Mouse (Mus musculus): Measurements from ENCODE around the gene Rfpl4b. TPM values are rescaled to one million over a fixed set of nuclear protein-coding genes. Genes with fewer than 3 reads are reported as not detected.
"Not testable (repeated sequence)": the region's sequence is repeated elsewhere in the genome, so short reads cannot be mapped to it uniquely, and the experiment has no call there.

Rfpl4b gene
- polyA plus RNA-seq (2016; fragmentation: Nextera tagmentation; extraction: Ambion mirVana): not detected in 2 replicates

GRCm38 (mm10) chr10:38821679-38822078 lies at the start of gene Rfpl4b:
Gene Rfpl4b, minus strand, starts transcription at chr10:38821779.
- Histone ChIP-seq H3K27ac (no peak within 1 kb of the TSS), H3K4me2 (no peak within 1 kb of the TSS), H3K9me3 (peaks cover 14% of the 10 kb centered on the region), H3K9ac (replicated peaks) (no peak within 1 kb of the TSS), H3K27me3 (no peaks in the 10 kb centered on the region), H3K36me3 (no peaks in the 10 kb centered on the region), H3K4me3 (replicated peaks) (no peak within 1 kb of the TSS), H3K4me1 (replicated peaks) (no peaks in the 10 kb centered on the region)
- no peak for ATAC-seq (ENCODE audit: insufficient number of reproducible peaks, insufficient read depth, low FRiP score, low TSS enrichment, low read depth)
- 89% methylated on average over 3 of the region's 3 CpGs for WGBS

DNA sequence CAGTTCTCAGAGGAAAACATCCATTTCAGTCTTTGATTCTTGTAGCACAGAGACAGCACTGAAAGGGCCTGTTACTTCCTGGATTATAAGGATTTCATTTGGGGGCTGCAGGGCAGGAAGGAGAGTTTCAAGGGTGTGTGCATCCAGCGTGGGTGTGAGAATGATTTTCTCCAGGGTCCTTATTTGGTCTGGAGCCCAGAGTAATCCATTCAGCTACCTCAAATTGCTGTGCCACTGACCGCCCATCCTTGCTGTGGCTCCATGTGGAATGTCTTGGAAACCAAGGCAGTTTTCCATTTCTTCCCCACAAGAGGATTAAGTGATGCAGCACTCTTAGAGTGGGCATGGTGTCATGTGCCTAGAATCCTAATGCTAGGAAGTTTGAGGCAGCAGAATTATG lies 33.6 kb upstream of the Rfpl4b start:
- Histone ChIP-seq H3K9ac (replicated peaks) (no peak overlapping the region), H3K4me2 (no peak overlapping the region), H3K9me3 (no peaks in the 10 kb centered on the region), H3K4me1 (replicated peaks) (peaks cover 7% of the 10 kb centered on the region; the same call in 1 of the 2 replicates), H3K4me3 (replicated peaks) (no peak overlapping the region), H3K27me3 (no peaks in the 10 kb centered on the region), H3K27ac (no peak overlapping the region), H3K36me3 (no peaks in the 10 kb centered on the region)
- no peak for ATAC-seq (ENCODE audit: insufficient number of reproducible peaks, insufficient read depth, low FRiP score, low TSS enrichment, low read depth)
- 47% methylated on average over 2 of the region's 2 CpGs for WGBS

DNA sequence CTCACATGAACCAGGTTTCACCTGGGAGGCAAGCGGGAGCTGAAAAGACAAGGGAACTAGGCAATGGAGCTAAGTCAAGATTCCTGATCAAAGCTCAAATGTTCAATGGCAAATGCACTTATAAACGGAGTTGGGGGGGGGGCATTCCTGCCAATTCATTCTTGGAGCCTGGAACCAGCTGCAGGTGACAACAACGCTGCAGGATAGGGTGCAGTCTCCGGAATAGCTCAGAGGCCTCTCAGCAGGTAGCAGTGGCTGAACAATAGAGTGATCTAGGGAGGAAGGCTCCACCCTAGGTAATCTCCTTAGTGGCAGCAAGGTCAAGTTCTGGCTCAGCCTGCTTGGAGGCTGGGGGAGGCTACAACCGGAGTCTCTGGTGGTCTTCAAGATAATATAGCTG lies 28.4 kb upstream of the Rfpl4b start:
- not testable (repeated sequence) for H3K9ac ChIP-seq (replicated peaks); H3K27ac ChIP-seq; H3K9me3 ChIP-seq; ATAC-seq (ENCODE audit: insufficient number of reproducible peaks, insufficient read depth, low FRiP score, low TSS enrichment, low read depth); H3K27me3 ChIP-seq; H3K4me1 ChIP-seq (replicated peaks); H3K4me3 ChIP-seq (replicated peaks); H3K36me3 ChIP-seq; H3K4me2 ChIP-seq
- WGBS: 62% methylated on average over 5 of the region's 5 CpGs

- no peak overlapping the region for H3K4me3 ChIP-seq (replicated peaks)
- H3K9ac ChIP-seq (replicated peaks): no peak overlapping the region
- WGBS: 12% methylated on average over 8 of the region's 8 CpGs
- no peak for ATAC-seq (ENCODE audit: insufficient number of reproducible peaks, insufficient read depth, low FRiP score, low TSS enrichment, low read depth)
- H3K36me3 ChIP-seq: no peaks in the 10 kb centered on the region
- H3K27ac ChIP-seq: no peak overlapping the region
- H3K27me3 ChIP-seq: no peaks in the 10 kb centered on the region
- no peak overlapping the region for H3K4me2 ChIP-seq
- no peaks in the 10 kb centered on the region for H3K4me1 ChIP-seq (replicated peaks)
- H3K9me3 ChIP-seq: 0 out of 2 replicates have a peak, but pooled peaks cover 3% of the 10 kb centered on the region
Measured at GRCm38 (mm10) chr10:38848884-38849499, 27.4 kb upstream of the Rfpl4b start.

- Histone ChIP-seq H3K4me1 (replicated peaks) (no peaks in the 10 kb centered on the region), H3K4me3 (replicated peaks) (no peak overlapping the region), H3K27ac (no peak overlapping the region), H3K9me3 (0 out of 2 replicates have a peak, but pooled peaks cover 3% of the 10 kb centered on the region), H3K27me3 (no peaks in the 10 kb centered on the region), H3K9ac (replicated peaks) (no peak overlapping the region), H3K4me2 (no peak overlapping the region), H3K36me3 (no peaks in the 10 kb centered on the region)
- 79% methylated on average over 4 of the region's 4 CpGs for WGBS
- ATAC-seq (ENCODE audit: insufficient number of reproducible peaks, insufficient read depth, low FRiP score, low TSS enrichment, low read depth): no peak
Measured at GRCm38 (mm10) chr10:38848231-38848630, 26.7 kb upstream of the Rfpl4b start.

- peaks cover 20% of the 10 kb centered on the region for H3K9me3 ChIP-seq
- no peak overlapping the region for H3K4me3 ChIP-seq (replicated peaks)
- no peak overlapping the region for H3K9ac ChIP-seq (replicated peaks)
- no peak overlapping the region for H3K4me2 ChIP-seq
- no peaks in the 10 kb centered on the region for H3K36me3 ChIP-seq
- WGBS: 26% methylated on average over 1 of the region's 1 CpGs
- no peaks in the 10 kb centered on the region for H3K4me1 ChIP-seq (replicated peaks)
- H3K27ac ChIP-seq: peak overlapping the region; percentile 62
- ATAC-seq (ENCODE audit: insufficient number of reproducible peaks, insufficient read depth, low FRiP score, low TSS enrichment, low read depth): no peak
- H3K27me3 ChIP-seq: no peaks in the 10 kb centered on the region
Measured at GRCm38 (mm10) chr10:38823741-38824140, 2.2 kb upstream of the Rfpl4b start.

DNA sequence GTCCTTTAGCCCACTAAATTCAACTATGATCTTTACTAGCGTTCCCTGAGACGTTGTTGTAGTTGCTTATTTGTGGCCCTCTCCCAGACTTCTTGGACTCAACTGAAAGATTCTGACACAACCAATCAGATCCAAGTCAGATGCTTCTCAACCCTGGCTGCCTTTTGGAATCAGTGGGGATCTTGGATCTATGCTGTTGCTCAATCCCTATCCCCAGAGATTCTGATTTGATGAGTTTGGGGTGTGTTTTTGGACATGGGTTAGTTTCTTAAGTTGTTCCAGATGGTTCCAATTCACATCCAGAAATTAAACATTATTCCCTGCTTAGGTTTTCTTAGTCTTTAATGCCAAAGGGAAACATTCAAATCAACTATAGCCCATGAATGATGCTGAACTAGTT lies 15.5 kb downstream of the Rfpl4b start:
- no peaks in the 10 kb centered on the region for H3K4me1 ChIP-seq (replicated peaks)
- no peak for ATAC-seq (ENCODE audit: insufficient number of reproducible peaks, insufficient read depth, low FRiP score, low TSS enrichment, low read depth)
- no peak overlapping the region for H3K9ac ChIP-seq (replicated peaks)
- 74% methylated on average over 2 of the region's 2 CpGs for WGBS
- H3K4me2 ChIP-seq: no peak overlapping the region
- H3K9me3 ChIP-seq: no peaks in the 10 kb centered on the region
- no peaks in the 10 kb centered on the region for H3K36me3 ChIP-seq
- H3K4me3 ChIP-seq (replicated peaks): no peak overlapping the region
- no peak overlapping the region for H3K27ac ChIP-seq
- no peaks in the 10 kb centered on the region for H3K27me3 ChIP-seq

GRCm38 (mm10) chr10:38804047-38804446 lies 17.5 kb downstream of the Rfpl4b start:
- no peak overlapping the region for H3K9ac ChIP-seq (replicated peaks)
- H3K9me3 ChIP-seq: no peaks in the 10 kb centered on the region
- H3K36me3 ChIP-seq: no peaks in the 10 kb centered on the region
- WGBS: 82% methylated on average over 8 of the region's 8 CpGs
- no peaks in the 10 kb centered on the region for H3K27me3 ChIP-seq
- H3K4me3 ChIP-seq (replicated peaks): no peak overlapping the region
- ATAC-seq (ENCODE audit: insufficient number of reproducible peaks, insufficient read depth, low FRiP score, low TSS enrichment, low read depth): no peak
- H3K4me2 ChIP-seq: no peak overlapping the region
- no peak overlapping the region for H3K27ac ChIP-seq
- H3K4me1 ChIP-seq (replicated peaks): no peaks in the 10 kb centered on the region

- no peak for ATAC-seq (ENCODE audit: insufficient number of reproducible peaks, insufficient read depth, low FRiP score, low TSS enrichment, low read depth)
- Histone ChIP-seq H3K27me3 (no peaks in the 10 kb centered on the region), H3K4me1 (replicated peaks) (no peaks in the 10 kb centered on the region), H3K36me3 (no peaks in the 10 kb centered on the region), H3K9me3 (no peaks in the 10 kb centered on the region), H3K27ac (no peak overlapping the region), H3K4me2 (no peak overlapping the region), H3K9ac (replicated peaks) (no peak overlapping the region), H3K4me3 (replicated peaks) (no peak overlapping the region)
- 87% methylated on average over 7 of the region's 7 CpGs for WGBS
Measured at GRCm38 (mm10) chr10:38803304-38803703, 18.3 kb downstream of the Rfpl4b start.

GRCm38 (mm10) chr10:38788612-38789011 lies 33.0 kb downstream of the Rfpl4b start:
- Histone ChIP-seq H3K4me3 (replicated peaks) (no peak overlapping the region), H3K9ac (replicated peaks) (no peak overlapping the region), H3K4me1 (replicated peaks) (no peaks in the 10 kb centered on the region), H3K27ac (no peak overlapping the region), H3K9me3 (no peaks in the 10 kb centered on the region), H3K4me2 (no peak overlapping the region), H3K36me3 (no peaks in the 10 kb centered on the region), H3K27me3 (no peaks in the 10 kb centered on the region)
- ATAC-seq (ENCODE audit: insufficient number of reproducible peaks, insufficient read depth, low FRiP score, low TSS enrichment, low read depth): no peak
- 77% methylated on average over 3 of the region's 3 CpGs for WGBS

Data from limb, embryonic 12.5 days (tissue).